Mouse (Mus musculus) kidney, postnatal 4 days (tissue): ENCODE measurements around the gene Hid1.
"Not testable (repeated sequence)": the region's sequence is repeated elsewhere in the genome, so short reads cannot be mapped to it uniquely, and the experiment has no call there.

Experiments used
- DNase-seq, 2 experiments: peaks; one replicate each; pipeline ENCODE4 v3.0.0; 2021; ENCODE audit warnings: mixed read lengths in 2 of 2

The Hid1 gene

DNA sequence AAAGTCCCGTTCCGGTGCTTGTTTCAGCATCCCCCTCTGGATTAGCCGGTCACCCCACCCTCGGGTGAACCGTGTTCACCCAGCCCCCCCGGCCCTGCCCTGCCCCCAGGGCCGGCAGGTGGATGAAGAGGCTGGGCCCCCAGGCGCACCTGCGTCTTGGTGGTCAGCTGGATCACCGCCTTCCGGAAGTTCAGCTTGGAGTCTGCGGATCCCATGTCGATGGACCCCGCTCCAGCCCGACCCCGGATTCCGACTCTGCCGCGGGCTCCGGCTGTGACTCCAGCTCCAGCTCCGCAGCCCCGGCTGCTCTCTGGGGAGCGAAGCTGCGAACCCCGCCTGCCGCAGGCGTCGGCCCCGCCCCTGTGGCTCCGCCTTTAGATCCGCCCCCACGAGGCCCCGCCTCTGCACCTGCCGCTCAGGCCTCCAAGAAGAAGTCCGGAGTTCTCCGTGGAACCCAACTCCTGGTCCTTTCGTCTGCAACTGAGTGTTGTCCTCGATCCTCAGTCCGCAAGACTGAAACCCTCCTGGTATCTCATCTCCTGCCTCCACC lies at the start of gene Hid1:
Gene Hid1 (minus strand): TSS at position 362 of the 550 bp plus-strand sequence.
- DNase-seq: peak; percentile 83 to 87

DNA sequence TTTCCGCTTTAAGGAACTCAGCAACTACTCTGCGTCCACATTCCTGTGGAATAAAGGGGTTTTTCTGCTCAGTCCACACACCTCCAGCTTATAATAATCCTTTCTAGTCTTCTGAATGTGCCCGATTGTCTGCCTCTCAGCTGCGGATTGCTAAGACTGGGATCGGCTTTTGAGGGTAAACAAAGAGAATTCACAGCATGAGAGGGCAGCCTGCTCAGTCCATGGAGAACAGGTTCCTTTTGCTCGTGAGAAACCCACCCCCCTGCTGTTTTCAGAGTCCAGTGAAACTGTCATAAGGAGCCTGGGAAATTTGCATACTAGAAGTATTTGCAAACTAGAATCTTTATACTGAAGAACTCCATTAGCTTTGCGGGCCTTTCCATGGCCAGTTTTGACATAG lies 42.0 kb upstream of the Hid1 start:
- DNase-seq: no peak

DNA sequence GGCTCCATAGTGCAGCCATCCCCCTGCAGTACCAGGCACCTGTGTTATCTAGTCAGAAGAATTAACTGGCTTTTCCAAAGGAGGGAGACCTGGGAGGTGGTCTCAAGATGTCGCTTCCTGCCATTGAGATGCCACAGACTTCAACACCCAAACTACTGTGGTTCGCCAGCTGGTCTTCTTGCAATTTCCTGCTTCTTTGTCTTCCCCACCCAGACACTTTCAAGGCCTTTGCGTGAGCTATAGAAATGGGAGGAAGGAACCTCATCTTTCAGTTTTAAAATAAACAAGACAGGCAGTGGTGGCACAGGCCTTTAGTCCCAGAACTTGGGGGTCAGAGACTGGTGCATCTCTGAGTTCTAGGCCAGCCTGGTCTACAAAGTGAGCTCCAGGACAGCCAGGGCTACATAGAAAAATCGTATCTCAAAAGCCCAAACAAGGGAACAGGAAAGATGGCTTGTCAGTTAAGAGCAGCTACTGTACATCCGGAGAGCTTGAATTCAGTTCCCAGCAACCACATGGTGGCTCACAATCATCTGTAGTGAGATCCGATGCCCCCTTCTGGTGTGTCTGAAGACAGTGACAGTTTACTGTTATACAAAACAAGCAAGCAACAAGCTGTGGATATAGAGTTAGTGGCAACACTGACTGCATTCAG lies 40.8 kb upstream of the Hid1 start:
- DNase-seq: no peak

DNA sequence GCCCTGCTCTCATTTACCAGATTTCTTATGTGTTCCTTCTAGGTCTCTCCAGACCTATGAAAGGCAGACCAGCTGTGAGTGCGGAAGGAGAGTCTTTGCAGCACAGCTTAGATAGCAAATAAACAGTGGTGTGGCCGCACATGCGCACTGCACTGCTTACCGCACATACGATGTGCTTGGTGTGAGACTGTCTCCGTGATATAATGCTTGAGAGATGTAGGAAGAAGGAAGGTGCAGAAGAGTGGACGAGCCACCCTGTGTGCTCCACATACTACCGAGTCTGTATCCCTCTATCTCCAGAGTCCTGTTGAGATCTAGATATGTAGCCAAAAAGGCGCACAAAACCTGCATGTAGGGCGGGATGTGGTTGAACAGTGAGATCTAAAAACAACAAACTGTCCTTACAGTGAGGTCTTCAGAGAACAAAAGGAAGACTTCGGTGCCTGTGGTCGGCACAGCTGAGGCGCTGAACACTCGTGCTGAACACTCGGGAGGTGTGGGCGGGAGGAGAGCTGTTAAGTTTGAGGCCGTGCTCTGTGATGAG lies 39.4 kb upstream of the Hid1 start:
- no peak for DNase-seq

DNA sequence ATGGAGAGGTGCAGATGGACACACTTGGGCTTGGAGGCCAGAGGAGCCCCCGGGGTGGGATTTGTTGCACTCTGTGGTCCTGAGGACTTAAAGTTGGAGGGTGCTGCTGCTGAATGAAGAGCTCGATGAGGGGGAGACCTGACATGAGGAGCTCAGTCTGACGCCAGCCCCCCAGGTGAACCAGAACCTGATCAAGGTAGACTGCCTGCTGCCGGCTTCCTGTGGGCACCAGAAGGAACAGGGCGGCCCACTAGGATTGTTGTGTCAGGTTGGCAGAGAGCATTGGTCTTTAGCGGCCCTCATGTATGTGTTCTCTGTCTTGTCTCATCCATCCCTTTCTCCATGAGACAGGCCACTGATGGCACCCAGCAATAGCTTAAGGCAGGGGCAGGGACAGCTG lies 38.2 kb upstream of the Hid1 start:
- DNase-seq: no peak

DNA sequence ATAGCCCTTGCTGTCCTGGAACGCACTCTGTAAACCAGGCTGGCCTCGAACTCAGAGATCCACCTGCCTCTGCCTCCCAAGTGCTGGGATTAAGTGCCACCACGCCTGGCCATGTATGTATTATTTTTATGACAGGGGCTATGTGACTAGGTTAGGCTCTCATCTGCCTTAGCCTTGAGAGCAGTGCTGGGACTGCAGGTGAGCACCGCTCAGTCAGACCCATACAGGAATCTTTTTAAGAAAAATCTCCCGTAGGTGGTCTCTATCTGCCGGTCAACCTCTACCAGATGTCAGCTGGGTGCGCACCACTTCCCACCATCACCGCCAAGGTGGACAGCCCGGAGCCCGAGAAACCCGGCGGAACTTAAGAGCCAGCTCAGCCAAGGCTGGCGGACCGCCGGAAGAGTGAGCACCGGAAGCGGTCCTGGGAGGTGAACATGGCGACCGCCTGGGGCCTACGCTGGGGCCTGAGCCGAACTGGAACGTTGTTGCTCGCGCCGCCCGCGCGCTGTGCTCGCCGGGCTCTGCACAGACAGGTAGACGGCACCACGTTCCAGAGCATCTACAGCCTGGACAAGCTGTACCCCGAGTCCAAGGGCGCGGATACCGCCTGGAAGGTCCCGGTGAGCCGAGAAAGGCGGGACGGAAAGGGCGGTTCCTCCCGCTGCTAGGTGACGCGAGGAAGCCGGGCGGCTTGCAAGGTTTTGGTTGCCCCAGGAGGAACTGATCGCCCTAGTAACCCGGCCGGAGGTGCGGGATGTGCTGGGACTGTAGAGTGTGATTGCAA lies 36.0 kb upstream of the Hid1 start, which contains the start of gene Mrpl58:
Gene Mrpl58 (plus strand): TSS at position 415 of the 787 bp plus-strand sequence.
- peak; percentile 87 to 93 for DNase-seq

DNA sequence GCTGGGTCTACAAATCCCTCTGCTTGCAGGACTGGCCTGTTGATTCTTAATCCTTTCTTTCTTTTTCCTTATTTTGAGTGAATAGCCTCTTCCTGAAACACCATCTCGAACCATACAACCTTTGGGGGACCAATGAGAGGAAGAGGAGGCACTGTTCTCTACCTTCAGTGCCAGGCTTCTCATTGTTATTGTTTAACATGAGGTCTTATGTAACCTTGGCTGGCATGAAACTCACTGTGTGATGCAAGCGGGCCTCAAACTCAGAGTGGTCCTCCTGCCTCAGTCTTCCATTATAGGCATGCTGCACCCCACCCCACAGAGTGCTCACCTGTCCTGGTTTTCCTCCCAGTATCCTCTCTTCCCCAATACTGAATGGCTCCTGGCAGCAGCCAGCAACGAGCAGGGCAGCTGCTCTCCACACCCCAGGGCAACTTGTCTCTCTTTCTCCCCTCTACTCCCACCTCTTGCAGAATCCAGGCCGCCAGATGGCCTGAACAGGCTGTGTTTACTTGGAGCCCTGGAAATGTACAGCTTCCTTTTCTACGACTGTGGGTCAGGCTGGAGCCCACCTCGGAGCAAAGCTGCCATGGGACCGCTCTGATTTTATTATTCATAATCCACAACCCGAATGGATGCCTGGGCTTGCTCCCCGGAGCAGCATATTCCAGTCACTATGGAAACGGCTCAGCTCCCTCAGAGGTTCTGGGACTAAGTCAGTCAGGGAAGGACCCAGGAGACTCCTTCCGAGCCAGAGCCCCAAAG lies 33.3 kb upstream of the Hid1 start:
- DNase-seq: no peak

DNA sequence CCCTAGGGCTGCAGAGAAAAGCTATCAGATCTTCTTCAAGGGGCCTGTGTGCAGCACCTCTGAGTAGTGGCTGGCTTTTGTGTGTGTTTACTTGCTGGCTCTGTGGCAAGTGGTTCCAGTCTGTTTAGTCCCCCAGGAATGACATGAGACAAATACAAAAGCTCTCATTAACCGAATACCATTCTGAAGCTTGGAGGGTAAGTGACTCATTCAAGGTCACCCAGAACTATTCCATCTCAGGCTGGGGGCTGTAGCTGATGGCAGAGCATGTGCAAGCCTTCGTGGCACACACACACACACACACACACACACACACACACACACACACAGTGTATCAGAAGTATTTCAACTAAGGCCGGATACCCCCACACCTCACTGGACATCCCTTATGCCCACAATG lies 32.6 kb upstream of the Hid1 start:
- DNase-seq: no peak

DNA sequence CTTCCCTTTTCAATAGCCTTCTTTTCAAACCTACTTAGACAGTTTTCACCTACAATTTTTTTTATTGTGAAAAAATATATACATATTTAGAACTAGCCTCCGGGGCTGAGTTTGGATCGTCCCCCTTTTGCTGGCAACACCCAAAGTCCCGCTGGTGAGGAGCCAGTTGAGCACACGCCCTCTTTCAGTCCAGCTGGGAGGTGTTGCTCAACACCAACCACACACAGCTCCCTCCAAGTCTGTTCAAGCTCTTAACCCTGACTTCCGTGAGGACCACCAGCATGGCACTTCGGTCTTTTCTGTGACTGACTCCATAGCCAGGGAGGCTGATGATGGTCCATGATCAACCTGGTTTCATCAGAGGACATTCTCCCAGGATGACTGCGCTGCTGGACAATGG lies 30.5 kb upstream of the Hid1 start:
- no peak for DNase-seq

DNA sequence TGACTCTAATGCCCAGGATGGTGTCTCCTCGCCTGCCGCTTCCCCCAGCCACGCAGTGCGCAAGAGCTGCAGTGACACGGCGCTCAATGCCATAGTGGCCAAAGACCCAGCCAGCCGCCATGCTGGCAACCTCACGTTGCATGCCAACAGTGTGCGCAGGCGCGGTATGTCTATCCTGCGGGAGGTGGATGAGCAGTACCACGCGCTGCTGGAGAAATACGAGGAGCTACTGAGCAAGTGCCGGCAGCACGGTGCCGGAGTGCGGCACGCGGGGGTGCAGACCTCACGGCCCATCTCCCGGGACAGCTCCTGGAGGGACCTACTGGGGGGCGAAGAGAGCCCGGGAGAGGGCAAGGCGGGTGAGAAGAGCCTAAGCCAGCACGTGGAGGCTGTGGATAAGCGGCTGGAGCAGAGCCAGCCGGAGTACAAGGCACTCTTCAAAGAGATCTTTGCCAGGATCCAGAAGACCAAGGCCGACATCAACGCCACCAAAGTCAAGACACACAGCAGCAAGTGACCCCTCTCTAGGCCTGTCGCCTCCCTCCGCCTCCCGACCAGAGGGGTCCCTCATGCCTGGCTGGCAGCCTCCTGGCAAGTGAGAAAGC lies 26.3 kb upstream of the Hid1 start:
- no peak for DNase-seq

DNA sequence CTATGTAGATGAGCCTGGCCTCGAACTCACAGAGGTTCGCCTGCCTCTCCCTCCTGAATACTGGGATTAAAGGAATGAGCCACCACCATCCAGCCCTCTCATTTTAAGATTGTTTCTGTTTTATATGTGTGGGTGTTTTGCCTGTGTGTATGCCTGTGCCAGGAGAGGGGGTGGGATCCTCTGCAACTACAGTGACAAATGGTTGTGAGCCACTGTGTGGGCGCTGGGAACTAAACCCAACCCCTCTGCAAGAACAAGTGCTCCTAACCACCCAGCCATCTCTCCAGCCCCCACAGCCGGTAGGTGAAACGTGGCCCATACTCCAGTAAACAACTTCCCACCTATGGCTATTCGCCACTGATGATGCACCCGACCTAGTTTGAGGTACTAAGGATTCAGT lies 23.8 kb upstream of the Hid1 start:
- DNase-seq: no peak

DNA sequence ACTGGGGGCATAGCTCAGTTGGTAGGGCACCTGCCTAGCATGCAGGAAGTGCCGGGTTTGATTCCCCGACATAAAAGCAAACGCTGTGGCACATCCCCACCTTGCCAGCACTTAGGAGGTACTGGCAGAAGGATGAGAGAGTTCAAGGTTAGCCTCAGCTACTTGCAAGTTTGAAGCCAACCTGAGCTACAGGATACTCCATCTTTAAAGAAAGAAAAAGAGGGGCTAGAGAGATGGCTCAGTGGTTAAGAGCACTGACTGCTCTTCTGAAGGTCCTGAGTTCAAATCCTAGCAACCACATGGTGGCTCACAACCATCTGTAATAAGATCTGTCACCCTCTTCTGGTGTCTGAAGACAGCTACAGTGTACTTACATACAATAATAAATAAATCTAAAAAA lies 19.3 kb upstream of the Hid1 start:
- not testable (repeated sequence) for DNase-seq

DNA sequence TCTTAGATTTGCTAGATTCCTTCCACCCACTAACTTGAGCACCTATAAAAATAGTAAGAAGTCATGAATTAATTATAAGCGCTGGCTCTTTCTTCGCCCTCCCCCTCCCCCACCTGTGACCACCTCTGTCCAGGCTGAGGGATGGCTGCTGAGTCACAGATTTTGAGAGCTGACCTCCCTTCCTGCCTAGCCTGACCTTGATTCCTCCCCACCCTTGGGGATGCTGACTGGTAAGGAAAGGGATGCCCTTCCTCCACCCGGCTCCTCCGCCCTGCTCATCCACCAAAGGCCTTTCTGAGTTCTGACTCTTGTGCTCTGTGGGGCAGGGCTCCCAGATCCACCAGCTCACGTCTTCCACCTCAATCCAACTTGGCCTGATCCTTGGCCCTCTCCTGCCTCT lies 17.0 kb upstream of the Hid1 start:
- DNase-seq: peak; percentile 31 to 52

DNA sequence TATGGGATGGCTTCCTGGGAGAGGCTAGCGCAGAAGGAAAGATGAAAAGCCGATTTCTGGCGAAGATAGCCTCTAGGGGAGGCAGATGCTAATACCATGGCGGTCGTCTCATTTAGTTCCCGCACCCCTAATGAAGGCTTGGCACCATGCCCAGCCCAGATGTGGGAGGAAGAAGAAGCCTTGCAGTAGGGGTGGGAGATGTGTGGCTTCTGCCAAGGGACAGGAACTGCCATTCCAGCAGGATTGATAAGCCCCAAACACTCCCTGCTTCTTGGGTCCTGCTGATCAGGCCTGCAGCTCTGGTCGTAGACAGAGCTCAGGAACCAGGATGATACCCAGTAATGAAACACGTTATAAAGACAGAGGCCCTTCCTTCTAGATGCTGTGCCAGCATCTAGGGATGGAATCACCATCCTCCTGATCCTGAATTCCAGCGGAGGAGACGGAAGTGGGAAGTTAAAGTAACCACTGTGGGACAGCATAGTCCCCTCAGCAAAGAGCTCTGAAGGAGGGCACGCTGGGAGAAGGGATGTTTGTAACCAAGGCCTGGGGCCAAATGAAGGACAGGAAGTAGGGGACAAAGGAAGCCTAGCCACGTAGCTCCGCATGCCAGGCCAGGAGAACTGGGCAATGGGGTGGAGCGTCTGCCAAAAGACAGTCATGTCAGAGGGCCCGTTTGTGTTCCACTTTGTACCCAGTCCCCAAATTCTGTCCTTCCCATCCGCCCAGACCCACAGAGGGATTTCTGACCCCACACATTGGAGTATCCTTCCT lies 16.3 kb upstream of the Hid1 start:
- DNase-seq: peak; percentile 72 to 78

DNA sequence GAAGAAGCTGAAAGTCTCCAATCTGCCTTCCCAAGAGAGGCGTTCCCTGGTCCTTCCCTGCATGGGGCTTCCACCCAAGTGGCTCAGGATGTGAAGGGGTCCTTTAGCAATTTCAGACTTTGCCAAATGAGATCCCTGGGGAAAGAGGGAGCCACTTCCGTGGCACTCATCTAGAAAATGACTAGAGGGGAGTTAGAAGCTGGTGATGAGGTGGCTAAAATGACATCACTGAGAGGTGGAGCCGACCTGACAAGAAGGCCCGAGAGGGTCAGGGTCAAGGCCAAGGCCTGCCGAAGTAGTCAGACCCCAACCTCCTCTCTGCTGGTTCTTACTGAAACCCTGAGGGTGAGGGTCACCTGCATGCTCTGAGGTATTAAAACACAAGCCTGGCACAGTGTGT lies 15.3 kb upstream of the Hid1 start:
- no peak for DNase-seq

DNA sequence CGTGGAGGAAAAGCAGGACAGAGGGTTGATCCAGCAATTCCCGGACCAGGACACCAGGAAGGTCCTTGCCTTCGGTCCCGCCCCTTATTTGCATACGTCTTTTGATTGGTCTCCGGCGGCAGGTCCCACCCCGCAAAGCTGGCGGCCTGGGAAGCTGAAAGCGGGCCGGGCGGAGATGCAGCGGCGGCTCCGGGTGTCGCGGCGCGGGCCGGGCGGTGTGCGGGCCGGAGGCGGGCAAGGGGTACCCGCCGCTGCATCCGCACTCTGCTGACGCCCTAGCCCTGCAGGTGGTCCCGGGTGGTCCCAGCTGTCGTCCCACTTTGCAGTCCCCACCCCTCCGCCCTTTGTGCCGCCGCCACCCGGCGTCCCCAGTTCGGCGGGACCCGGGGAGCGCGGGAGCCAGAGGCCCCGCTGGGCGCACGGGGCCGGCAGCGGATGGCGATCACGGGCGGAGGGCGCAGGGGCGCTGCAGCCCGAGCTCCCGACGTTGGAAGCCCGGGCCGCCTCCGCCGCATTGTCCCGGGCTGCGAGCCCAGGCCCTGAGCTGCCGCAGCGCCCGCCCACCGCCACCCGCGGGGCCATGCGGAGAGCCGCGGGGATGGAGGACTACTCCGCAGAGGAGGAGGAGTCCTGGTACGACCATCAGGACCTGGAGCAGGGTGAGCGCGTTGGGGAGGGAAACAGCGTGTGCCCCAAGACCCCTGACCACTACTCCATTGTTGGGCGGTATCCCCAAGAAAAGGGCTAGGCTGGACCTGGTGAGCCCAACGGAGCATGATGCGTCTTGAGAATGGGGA lies 14.4 kb upstream of the Hid1 start, which contains the start of gene Cdr2l:
Gene Cdr2l (plus strand): TSS at position 174 of the 797 bp plus-strand sequence.
- peak; percentile 94 to 96 for DNase-seq

DNA sequence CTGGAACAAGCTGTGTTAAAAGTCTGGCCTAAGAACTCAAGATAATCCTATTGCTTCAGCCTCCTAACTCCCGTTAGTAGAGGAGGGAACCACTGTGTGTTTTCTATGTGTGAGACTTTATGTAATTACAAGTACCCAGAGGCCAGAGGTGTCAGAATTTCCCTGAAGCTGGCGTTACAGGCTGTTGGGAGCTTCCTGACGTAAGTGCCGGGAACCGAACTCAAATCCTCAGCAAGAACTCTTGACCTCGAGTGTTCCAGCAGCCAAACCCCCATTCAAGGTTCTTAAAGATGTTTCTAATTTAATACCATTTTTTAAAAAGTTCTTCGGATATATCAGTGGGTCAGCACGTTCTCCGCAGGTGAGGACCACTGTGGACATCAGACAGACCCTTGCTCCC lies 13.7 kb upstream of the Hid1 start:
- DNase-seq: no peak

DNA sequence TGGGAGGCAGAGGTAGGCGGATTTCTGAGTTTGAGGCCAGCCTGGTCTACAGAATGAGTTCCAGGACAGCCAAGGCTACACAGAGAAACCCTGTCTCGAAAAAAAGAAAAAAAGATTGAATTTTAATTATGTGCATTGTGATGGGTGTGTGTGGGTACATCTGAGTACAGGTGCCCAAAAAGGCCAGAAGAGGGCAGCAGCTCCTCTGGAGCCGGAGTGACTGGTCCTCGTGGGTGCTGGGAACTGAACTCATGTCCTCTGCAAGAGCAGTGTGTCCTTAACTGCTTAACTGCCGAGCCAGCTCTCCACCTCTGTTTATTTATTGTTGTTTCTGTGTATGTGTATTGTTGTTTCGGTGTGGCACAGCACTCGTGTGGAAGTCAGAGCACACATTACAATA lies 10.3 kb upstream of the Hid1 start:
- no peak for DNase-seq

DNA sequence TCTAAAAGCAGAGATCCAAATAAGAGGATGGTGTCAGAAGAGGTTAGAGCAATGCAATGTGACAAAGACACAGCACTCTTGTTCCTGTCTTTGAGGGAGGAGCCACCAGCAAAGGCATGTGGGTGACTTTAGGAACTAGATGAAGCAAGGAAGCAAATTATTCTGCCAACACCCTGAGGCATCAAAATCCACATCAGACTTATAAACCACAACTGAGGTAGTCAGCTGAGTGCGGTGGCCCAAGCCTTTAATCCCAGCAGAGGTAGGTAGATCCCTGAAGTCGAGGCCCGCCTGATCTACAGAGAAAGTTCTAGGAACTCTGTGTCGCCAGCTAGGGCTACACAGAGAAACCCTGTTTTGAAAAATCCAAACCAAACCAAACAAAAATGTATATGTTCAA lies 9.7 kb upstream of the Hid1 start:
- DNase-seq: no peak

DNA sequence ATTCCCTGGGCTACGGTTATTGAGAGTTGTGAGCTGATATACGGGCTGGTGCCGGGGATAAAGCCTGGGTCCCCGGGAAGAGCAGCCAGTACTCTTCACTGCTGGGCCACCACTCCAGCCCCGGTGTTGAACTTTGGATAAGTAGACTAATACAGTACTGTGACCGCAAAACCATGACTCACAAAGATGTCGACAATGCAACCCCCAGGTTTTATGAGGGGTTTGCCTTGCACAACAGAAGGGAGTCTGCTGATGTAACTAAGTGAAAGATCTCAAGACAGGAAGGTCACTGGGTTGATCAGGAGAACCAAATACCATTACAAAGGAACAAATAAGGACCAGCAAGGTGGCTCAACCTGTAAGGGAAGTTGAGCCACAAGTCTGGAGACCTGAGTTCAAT lies 9.2 kb upstream of the Hid1 start:
- no peak for DNase-seq
